In genomic region chr19:29521637-29522435, GRCm38 (mm10) we compare ENCODE assay signal across 8 mouse cellular contexts. TPM values are rescaled to one million over a fixed set of nuclear protein-coding genes. Genes with fewer than 3 reads are reported as not detected.
A peak's percentile ranks its signal among the peaks of the same experiment; 100 is the strongest.
DNase-seq lines count a peak whose midpoint lies in the region; ATAC-seq lines count a peak whose summit lies in the region.

TSS of gene Ric1 (plus strand) at chr19:29522282.

- peak within 1 kb of the TSS; percentile 83 for H3K4me2 ChIP-seq in intestine, embryonic 14.5 days (ENCODE audit: low read length)

- H3K9me3 ChIP-seq in intestine, embryonic 14.5 days (ENCODE audit: control insufficient read depth, low read length): no peaks in the 10 kb centered on the region

- peak within 1 kb of the TSS; percentile 89 for H3K27ac ChIP-seq in intestine, embryonic 14.5 days (ENCODE audit: low read depth)

- peak within 1 kb of the TSS; percentile 87 for H3K4me3 ChIP-seq in intestine, embryonic 14.5 days (ENCODE audit: low read depth, low read length)

- WGBS in intestine, embryonic 14.5 days: under 1% methylated on average over 68 of the region's 80 CpGs

- peak; percentile 95 for DNase-seq in adrenal gland, adult 2 months
- DNase-seq in embryo, embryonic 11 days: peak; percentile 95
- peak; percentile 82 to 84 for DNase-seq in gastrocnemius, postnatal 36 days
- peak; percentile 96 for DNase-seq in intestine, embryonic 14.5 days (ENCODE audit: low spot score)
- DNase-seq in left cerebral cortex, postnatal 14 days (ENCODE audit: low spot score in 2 of 2): peak; percentile 76 to 86
- DNase-seq in right cerebral cortex, postnatal 14 days: peak; percentile 86
- peak; percentile 84 for DNase-seq in urinary bladder, postnatal 25 days (ENCODE audit: low spot score)

- H3K4me1 ChIP-seq in intestine, embryonic 14.5 days (replicated peaks; ENCODE audit: control insufficient read depth, insufficient read depth, low read length): peaks cover 9% of the 10 kb centered on the region

- H3K27me3 ChIP-seq in intestine, embryonic 14.5 days (replicated peaks; ENCODE audit: control insufficient read depth, insufficient read depth, low read length): no peaks in the 10 kb centered on the region

- intact Hi-C loops in gastrocnemius, postnatal 36 days (cut with DNase I): loop anchor here (5.0 kb wide), 1 partner anchor 40 kb away; no protein-coding TSS in a partner anchor
- intact Hi-C loops in left cerebral cortex, postnatal 14 days (cut with DNase I): no loop called here

- H3K36me3 ChIP-seq in intestine, embryonic 14.5 days (ENCODE audit: control insufficient read depth, insufficient read depth, low read length): 0 out of 2 replicates have a peak, but pooled peaks cover 6% of the 10 kb centered on the region

- peak; percentile 97 for ATAC-seq in intestine, embryonic 14.5 days (replicated peaks; ENCODE audit: low FRiP score, low TSS enrichment, low read depth)
- peak; percentile 82 for ATAC-seq in megakaryocyte-erythroid progenitor cell, adult 5-6 weeks (replicated peaks; ENCODE audit: low FRiP score, low TSS enrichment, poor library complexity, severe bottlenecking)

- H3K9ac ChIP-seq in intestine, embryonic 14.5 days (ENCODE audit: low read length): peak within 1 kb of the TSS; percentile 93

RNA-seq across cellular contexts. Expression of gene Ric1, which starts in this region (rescaled TPM):
- total RNA-seq in adrenal gland, adult 2 months (2021): 10 to 100 TPM; 25.9 to 40.3 TPM
- polyA plus RNA-seq in adrenal gland, adult 2 months (2012; rRNA removed): 7.5 and 7.9 TPM in 2 replicates
- 10 to 100 TPM; 22.9 to 23.2 TPM for total RNA-seq in gastrocnemius, postnatal 36 days (2021)
- 15.8 TPM in 2 replicates for polyA plus RNA-seq in intestine, embryonic 14.5 days (2014; fragmentation: Nextera tagmentation; extraction: Ambion mirVana)
- total RNA-seq in left cerebral cortex, postnatal 14 days (2021): 10 to 100 TPM; 40.4 to 40.6 TPM
- total RNA-seq in megakaryocyte-erythroid progenitor cell, adult 5-6 weeks (2014; fragmentation: Nextera tagmentation): 14.8 and 17.0 TPM in 2 replicates
- total RNA-seq in megakaryocyte-erythroid progenitor cell, adult 5-6 weeks (2017): 11.1 and 13.0 TPM in 2 replicates

Comparison
In these comparisons a context has a peak if more than half of its experiments do, and no peak if none do; other contexts are left out.
1. Peak in every context shown above with its lines: DNase-seq, ATAC-seq, H3K4me3 ChIP-seq and H3K27ac ChIP-seq.